Mouse (Mus musculus) intestine, embryonic 14.5 days (tissue): ENCODE measurements at regions not wholly inside any gene's neighbourhood (a gene's known extent, or its start where the extent isn't known, plus 50 kb on each side); places are given as distances from the start of the nearest gene placed in this dataset.

ENCODE experiments used
- ATAC-seq: fragments of 200-750 bp; cut with Nextera tagmentation; replicated peaks from 2 replicates; pipeline ENCODE4 v1.8.0; 2017; ENCODE audit warnings: low read depth, moderate number of reproducible peaks, moderate TSS enrichment, moderate library complexity; ENCODE audit not compliant: low FRiP score, low TSS enrichment
- DNase-seq: peaks from one replicate; pipeline ENCODE4 v3.0.0-alpha.2; 2018; ENCODE audit warnings: low spot score
- H3K27ac ChIP-seq: fragments of 300-500 bp; sonication (generic); 2 replicates; pipeline ENCODE4 v1.5.1; 2014; ENCODE audit warnings: low read depth, mild to moderate bottlenecking, control low read depth
- H3K27me3 ChIP-seq: fragments of 300-500 bp; sonication (generic); replicated peaks from 2 replicates; pipeline ENCODE4 v1.6.1; 2014; ENCODE audit warnings: low read length, control low read depth; ENCODE audit not compliant: control insufficient read depth, insufficient read depth
- H3K36me3 ChIP-seq: fragments of 300-500 bp; sonication (generic); 2 replicates; pipeline ENCODE4 v1.6.1; 2014; ENCODE audit warnings: low read length, control low read depth; ENCODE audit not compliant: control insufficient read depth, insufficient read depth
- H3K4me1 ChIP-seq: fragments of 300-500 bp; sonication (generic); replicated peaks from 2 replicates; pipeline ENCODE4 v1.6.1; 2014; ENCODE audit warnings: low read length, control low read depth, mixed read lengths; ENCODE audit not compliant: control insufficient read depth, insufficient read depth
- H3K4me2 ChIP-seq: fragments of 300-500 bp; sonication (generic); 2 replicates; pipeline ENCODE4 v1.6.1; 2014; ENCODE audit warnings: low read length
- H3K4me3 ChIP-seq: fragments of 300-500 bp; sonication (generic); 2 replicates; pipeline ENCODE4 v1.5.1; 2014; ENCODE audit warnings: low read depth, low read length, control low read depth, mixed read lengths
- H3K9ac ChIP-seq: fragments of 300-500 bp; sonication (generic); 2 replicates; pipeline ENCODE4 v1.6.1; 2014; ENCODE audit warnings: mild to moderate bottlenecking, low read length
- H3K9me3 ChIP-seq: fragments of 300-500 bp; sonication (generic); 2 replicates; pipeline ENCODE4 v1.6.1; 2016; ENCODE audit warnings: low read length, control low read depth; ENCODE audit not compliant: control insufficient read depth
- whole genome bisulfite sequencing: fragments of 180-500 bp; shearing (Covaris S2); extraction: QIAGEN DNeasy Blood & Tissue Kit; methylation state at CpG from one replicate; pipeline ENCODE4 v1.1.7; 2014; 5-methylcytosine and 5-hydroxymethylcytosine counted together

DNA sequence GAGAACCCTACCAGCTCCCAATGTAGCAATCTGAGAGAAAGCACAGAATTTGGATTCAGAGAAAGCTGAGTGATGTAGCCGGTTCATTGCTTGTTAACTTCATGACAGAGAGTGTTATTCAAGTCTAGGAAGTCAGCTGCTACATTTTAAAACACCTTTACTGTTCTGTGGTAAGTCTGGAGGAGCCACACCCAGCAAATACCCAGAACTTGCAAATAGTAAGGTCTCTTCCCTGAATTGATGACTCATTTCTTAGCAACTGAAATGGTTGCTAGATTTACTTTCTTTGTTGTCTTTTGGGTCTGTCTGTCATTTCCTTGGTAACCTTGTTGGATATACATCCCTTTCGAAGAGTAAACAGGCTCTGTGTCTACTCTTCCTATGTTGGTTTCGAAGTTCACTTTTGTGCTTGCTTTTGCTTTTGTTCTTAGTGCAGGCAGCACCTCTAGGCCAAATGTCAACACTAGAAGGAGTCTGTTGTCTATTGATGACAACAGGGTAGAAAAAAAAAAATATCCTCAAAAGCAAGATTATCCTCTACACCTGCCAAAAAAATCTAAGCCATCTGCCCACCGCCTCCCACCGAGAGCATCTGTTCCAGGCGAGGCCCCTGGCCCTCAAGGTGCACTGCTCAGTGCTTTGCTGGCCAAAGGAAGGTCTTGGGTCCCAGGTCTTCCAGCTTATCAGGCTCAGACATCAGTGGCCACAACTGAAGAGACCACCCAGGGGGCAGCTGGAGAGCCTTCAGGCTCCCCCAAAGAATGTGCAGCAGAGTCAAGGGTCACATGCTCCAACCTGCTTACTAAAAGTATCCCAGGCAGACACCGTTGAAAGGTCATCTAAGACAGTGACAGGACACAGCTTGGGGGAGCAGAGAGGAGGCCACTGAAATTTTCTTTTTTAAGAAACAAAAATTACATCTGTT, 372.3 kb upstream of the Nfe2l3 start:
- H3K27me3 ChIP-seq = no peaks in the 10 kb centered on the region
- ATAC-seq (no peak), DNase-seq (no peak)
- peaks cover 11% of the 10 kb centered on the region for H3K4me1 ChIP-seq
- H3K9ac ChIP-seq = no peak overlapping the region
- no peaks in the 10 kb centered on the region for H3K9me3 ChIP-seq
- 54% methylated on average over 7 of the region's 7 CpGs for WGBS
- H3K4me3 ChIP-seq = no peak overlapping the region
- H3K27ac ChIP-seq = no peak overlapping the region
- H3K4me2 ChIP-seq = no peak overlapping the region
- no peaks in the 10 kb centered on the region for H3K36me3 ChIP-seq

DNA sequence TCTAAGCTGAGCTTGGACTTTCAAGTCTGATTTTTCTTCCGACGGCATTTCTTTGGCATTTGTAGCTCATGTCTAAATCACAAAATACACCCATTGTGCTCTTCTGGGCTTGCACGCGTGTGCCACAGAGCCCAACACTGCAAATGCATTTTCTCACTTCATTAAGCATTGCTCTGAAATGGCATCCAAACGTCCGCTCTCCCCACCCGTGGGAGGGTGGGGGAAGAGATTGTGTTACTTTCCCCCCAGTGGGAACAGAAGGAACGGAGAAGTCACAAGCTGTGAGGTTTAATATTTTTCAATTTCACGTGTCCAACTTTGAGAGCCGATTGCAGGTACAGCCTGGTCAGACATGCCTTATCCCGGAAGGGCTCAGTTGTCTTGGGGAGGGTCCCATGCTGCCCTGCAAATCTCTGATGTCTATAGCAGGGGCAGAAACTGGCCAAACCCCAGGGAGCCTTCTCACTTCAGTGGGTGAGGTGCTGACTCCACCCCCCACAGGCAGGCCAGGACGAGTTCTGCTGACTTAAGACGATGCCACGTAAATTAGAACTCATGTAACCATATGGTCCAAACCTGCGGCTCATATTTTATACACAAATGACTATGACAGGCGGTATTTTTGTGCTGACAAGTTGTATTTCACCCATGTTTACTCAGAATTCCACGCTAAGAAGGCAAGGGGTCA, 371.5 kb upstream of the Nfe2l3 start:
- H3K36me3 ChIP-seq = no peaks in the 10 kb centered on the region
- peaks cover 15% of the 10 kb centered on the region for H3K4me1 ChIP-seq
- H3K27ac ChIP-seq = no peak overlapping the region
- no peak overlapping the region for H3K9ac ChIP-seq
- no peaks in the 10 kb centered on the region for H3K9me3 ChIP-seq
- H3K27me3 ChIP-seq = no peaks in the 10 kb centered on the region
- 63% methylated on average over 17 of the region's 17 CpGs for WGBS
- no peak for DNase-seq
- no peak for ATAC-seq
- no peak overlapping the region for H3K4me2 ChIP-seq
- no peak overlapping the region for H3K4me3 ChIP-seq

DNA sequence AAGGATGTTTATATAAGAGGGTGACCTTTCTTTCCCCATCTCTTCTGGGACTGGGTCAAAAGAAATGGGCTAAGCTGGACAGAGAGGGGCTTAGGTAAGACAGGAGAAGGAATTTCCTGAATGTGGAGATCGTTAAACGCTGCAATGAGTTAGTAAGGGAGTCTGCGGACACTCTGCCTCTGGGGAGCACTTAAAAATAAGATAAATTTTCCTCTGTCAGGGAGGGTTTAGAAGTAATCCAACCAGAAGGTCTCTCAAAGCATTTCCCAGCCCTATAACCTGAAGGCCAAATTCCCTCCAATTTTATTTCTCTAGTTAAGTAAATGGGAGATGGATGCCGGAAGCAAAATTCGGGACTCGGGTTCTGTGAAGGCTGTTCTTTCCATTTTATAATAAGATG, 367.3 kb upstream of the Nfe2l3 start:
- Histone ChIP-seq H3K27me3 (no peaks in the 10 kb centered on the region), H3K4me3 (no peak overlapping the region), H3K36me3 (no peaks in the 10 kb centered on the region), H3K4me2 (no peak overlapping the region), H3K27ac (no peak overlapping the region), H3K4me1 (peaks cover 18% of the 10 kb centered on the region), H3K9ac (no peak overlapping the region), H3K9me3 (no peaks in the 10 kb centered on the region)
- no peak for DNase-seq
- ATAC-seq = no peak
- WGBS = 37% methylated on average over 6 of the region's 6 CpGs

DNA sequence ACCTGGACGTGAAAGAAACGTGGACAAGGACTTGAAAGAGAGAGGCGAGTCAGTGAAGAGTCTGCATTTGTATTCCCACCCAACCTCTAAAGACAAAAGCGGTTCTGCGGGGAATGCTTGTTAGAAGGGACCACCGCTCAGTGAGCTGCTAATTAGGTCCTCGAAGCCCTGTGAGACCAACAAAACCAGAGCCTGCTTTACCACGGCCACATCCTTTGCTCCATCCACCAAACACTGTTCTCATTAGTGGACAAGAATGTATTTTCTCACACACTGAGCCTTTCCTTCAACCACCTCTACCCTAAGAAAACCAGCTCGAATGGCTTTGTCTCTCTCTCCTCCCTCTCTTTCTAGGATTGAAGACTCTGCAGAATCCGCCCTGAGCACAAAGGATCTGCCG, 365.1 kb upstream of the Nfe2l3 start:
- Histone ChIP-seq H3K27ac (no peak overlapping the region), H3K36me3 (no peaks in the 10 kb centered on the region), H3K4me3 (no peak overlapping the region), H3K4me2 (no peak overlapping the region), H3K9me3 (no peaks in the 10 kb centered on the region), H3K9ac (no peak overlapping the region), H3K27me3 (no peaks in the 10 kb centered on the region), H3K4me1 (peaks cover 18% of the 10 kb centered on the region)
- ATAC-seq = no peak
- DNase-seq = no peak
- WGBS = 87% methylated on average over 11 of the region's 11 CpGs

DNA sequence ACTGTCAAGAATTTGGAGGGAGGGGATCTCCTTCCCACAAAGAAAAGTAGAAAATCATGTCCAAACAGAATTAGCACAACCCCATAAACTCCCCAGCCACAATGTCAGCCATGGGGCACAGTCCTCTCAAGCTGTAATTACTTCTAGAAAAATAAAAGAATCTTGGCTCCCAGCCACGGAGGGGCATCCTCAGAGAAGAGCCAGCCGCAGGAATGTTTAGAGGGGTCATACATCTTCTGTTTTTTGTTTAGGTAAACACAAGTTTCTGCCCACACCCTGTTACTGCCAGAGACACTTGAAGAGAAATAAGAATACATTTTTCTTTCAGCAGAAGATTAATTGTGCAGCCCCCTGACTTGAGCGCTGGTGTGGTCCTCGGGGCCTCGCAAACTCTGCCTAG, 362.5 kb upstream of the Nfe2l3 start:
- peaks cover 17% of the 10 kb centered on the region for H3K4me1 ChIP-seq
- 0 out of 2 replicates have a peak overlapping the region, but pooled peaks have one; percentile 3 for H3K4me2 ChIP-seq
- H3K4me3 ChIP-seq = no peak overlapping the region
- 22% methylated on average over 5 of the region's 5 CpGs for WGBS
- no peaks in the 10 kb centered on the region for H3K9me3 ChIP-seq
- no peak overlapping the region; the same call in 1 of the 2 replicates for H3K27ac ChIP-seq
- no peak overlapping the region for H3K9ac ChIP-seq
- no peak for DNase-seq
- H3K27me3 ChIP-seq = no peaks in the 10 kb centered on the region
- no peak for ATAC-seq
- no peaks in the 10 kb centered on the region for H3K36me3 ChIP-seq

DNA sequence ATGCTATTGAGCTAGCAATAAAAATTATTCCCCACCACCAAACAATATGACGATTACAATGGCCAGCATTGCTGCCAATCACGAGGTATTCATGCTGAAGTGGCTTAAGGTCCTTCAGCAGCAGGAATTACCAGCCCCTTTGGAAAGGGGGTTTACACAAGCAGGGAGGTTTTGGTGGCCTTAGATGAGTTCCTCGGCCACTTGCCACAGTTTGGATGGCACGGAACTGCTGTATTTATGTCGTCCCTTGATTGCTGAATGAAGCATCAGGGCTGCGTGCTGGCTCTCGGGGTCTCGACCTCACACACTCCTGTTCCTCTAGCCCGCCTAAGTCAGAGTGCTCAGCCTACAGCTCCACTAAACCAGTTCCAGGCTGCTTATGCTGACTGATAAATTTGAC, 361.2 kb upstream of the Nfe2l3 start:
- H3K4me2 ChIP-seq = no peak overlapping the region
- H3K9me3 ChIP-seq = no peaks in the 10 kb centered on the region
- DNase-seq = no peak
- H3K9ac ChIP-seq = no peak overlapping the region
- H3K27me3 ChIP-seq = no peaks in the 10 kb centered on the region
- no peak overlapping the region for H3K27ac ChIP-seq
- ATAC-seq = no peak
- no peaks in the 10 kb centered on the region for H3K36me3 ChIP-seq
- WGBS = 48% methylated on average over 9 of the region's 9 CpGs
- H3K4me1 ChIP-seq = peaks cover 14% of the 10 kb centered on the region
- H3K4me3 ChIP-seq = no peak overlapping the region

DNA sequence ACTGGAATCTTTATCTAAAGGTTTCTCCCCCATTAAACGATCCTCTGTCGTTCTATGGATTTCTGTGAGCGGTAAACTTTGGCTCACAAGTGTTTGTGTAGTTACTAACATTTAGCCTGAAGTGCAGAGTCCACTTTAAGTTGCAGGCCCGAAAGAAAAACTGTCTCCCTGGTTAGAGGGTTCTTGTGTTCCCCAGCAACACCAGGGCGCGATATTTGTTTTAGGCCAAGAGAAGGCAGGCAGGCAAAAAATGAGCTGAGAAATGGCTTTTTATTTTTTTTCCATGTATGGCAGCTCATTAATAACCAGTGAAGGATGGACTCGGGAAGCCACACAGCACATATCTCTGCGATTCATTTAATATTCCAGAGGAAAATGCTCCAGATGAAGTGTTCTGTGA, 357.4 kb upstream of the Nfe2l3 start:
- WGBS = 37% methylated on average over 8 of the region's 8 CpGs
- DNase-seq = no peak

DNA sequence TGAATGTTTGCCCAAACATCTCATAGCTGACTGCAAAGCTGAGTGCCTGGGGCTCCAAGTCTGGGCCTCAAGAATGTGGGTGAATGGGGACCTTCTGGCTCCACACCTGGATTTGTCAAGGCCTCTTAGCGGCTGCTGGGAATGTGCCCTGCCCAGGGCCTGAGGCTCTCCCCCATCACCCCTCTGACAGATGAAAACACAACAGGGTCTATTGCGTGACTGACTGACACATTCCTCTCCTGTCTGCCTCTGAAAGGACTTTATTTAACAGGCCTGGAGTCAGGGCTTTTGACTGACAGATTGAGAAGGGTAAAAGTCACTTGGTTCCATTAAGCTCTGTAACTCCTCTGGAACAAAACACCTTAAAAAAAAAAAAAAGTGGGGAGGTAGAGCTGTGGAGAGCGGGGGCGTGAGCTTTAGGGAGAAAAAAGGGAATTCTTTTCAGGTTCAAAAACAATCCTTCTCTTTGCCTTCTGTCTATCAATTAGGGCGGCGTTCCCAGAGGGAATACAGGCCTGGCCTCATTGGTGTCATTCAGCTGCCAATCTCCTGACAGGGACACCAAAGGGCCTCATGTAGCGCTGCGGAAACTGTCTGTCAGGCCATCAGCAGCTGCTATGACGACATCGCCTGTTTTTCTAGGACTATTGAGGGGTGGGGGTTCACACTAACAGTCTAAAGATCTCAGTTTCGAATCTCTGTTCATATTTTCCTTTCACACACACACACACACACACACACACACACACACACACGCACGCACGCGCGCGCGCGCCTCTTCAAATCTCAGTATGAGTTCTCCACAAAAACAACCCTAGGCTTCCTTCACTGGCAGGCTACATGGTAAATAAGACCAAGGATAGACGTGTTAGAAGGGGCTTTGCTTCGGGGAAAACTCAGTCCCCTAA, 355.4 kb upstream of the Nfe2l3 start:
- DNase-seq = no peak
- Histone ChIP-seq H3K36me3 (no peaks in the 10 kb centered on the region), H3K27me3 (no peaks in the 10 kb centered on the region), H3K4me2 (no peak overlapping the region), H3K9ac (no peak overlapping the region), H3K4me1 (peaks cover 12% of the 10 kb centered on the region), H3K27ac (no peak overlapping the region), H3K9me3 (no peaks in the 10 kb centered on the region), H3K4me3 (no peak overlapping the region)
- no peak for ATAC-seq
- 77% methylated on average over 21 of the region's 21 CpGs for WGBS

More for the DNA sequence above, 357.4 kb upstream of the Nfe2l3 start:
- Histone ChIP-seq H3K4me2 (no peak overlapping the region), H3K36me3 (no peaks in the 10 kb centered on the region), H3K27me3 (no peaks in the 10 kb centered on the region), H3K4me1 (peaks cover 18% of the 10 kb centered on the region), H3K4me3 (no peak overlapping the region), H3K27ac (0 out of 2 replicates have a peak overlapping the region, but pooled peaks have one; percentile 34), H3K9me3 (no peaks in the 10 kb centered on the region), H3K9ac (no peak overlapping the region)
- ATAC-seq = no peak
